Mouse (Mus musculus) embryo, embryonic 10 days (tissue): ENCODE results near the gene AU021092.
A peak's percentile ranks its signal among the peaks of the same experiment; 100 is the strongest.
"Not testable (repeated sequence)": the region's sequence is repeated elsewhere in the genome, so short reads cannot be mapped to it uniquely, and the experiment has no call there.

Source experiments
- DNase-seq: peaks from one replicate; pipeline ENCODE4 v3.0.0-alpha.2; 2015; ENCODE audit warnings: low spot score

AU021092 gene

DNA sequence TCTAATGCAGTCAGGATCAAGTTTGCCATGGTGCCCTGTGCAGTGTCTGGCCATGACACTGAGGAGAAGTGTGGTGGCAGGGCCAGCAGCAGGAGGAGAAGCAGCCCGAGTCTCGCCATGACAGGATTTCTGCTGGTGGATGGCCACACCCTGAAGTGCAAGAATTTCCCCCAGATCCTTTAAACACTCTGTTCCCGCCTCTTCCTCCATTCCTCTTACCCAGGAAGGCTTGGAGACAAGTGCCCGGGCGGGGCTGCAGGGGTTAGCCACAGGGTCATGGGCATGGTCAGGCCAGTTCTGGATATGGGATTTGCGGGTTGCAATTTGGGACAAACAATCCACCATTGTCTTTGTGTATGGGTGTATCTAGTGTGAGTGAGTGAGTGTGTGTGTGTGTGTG, at the start of gene AU021092:
AU021092 (minus strand) TSS at position 160 of the 400 bp plus-strand sequence.
- no peak for DNase-seq

DNA sequence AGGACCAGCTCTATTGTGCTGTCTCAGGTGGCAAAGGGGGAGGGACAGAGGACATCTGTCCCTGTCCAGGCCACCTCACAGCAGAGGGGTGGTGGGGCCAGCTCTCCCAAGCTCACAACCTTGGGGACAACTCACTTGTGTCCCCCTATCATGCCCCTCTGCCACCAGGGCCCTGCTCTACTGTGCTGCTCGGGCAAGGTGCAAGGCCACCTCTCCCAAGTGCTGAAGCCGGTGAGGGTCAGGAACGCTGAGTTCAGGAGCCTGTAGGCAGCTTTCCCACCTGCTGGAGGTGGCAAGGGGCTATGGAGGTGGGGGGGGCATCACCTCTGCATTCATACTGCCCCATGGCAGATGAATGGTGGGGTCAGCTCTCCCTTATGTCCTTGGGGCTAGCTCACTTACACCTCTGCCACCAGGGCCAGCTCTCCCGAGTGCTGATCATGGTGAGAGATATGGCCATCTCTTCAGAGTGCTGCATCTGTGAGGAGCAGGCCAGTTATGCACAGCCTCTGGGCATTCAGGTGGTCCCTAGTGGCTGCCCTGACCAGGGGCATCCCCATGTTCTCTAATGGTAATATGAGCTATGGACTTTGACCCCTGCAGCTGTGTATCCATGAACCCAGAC, 49.4 kb upstream of the AU021092 start:
- no peak for DNase-seq

DNA sequence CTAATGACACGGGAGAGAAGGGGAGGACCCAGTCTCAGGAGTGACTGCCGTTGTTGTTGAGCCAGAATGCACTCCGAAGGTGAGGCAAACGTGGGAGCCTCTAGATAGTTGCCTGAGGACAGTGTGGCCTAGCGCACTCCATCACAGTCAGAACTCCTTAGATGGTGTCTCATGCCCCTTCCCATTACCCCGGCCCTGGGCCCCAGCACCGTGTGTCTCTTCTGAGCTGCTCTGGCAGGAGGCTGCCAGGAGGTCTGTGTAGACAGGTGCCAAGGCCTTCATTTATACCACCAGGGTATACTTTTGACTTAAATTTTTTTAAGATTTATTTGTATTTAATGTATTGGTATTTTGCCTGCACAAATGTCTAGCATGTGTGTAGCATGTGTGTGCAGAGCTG, 41.8 kb upstream of the AU021092 start:
- DNase-seq = no peak

DNA sequence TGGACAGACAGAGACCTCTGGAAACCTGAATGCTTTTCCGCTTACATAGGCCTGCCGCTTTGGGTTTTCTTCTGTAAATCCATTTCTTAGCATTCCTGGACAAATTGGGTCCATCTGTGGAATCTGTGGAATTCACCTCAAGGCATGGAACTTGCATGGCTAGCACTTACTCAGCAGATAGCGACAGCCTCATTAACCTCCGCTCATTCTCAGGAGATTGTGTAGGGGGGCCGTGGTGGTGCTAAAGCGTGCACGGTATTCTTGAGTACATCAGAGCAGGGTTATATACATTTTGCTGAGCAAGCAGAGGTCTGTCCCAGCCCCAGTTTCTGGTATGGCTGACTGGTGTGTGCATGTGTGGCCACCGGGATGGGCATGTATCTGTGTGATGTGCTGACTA, 41.1 kb upstream of the AU021092 start:
- DNase-seq = peak; percentile 72

- peak; percentile 100 for DNase-seq
Observed at GRCm38 (mm10) chr16:5255779-5256496, 33.8 kb upstream of the AU021092 start, which contains the start of gene Eef2kmt. Gene Eef2kmt, minus strand, starts transcription at chr16:5255983.

DNA sequence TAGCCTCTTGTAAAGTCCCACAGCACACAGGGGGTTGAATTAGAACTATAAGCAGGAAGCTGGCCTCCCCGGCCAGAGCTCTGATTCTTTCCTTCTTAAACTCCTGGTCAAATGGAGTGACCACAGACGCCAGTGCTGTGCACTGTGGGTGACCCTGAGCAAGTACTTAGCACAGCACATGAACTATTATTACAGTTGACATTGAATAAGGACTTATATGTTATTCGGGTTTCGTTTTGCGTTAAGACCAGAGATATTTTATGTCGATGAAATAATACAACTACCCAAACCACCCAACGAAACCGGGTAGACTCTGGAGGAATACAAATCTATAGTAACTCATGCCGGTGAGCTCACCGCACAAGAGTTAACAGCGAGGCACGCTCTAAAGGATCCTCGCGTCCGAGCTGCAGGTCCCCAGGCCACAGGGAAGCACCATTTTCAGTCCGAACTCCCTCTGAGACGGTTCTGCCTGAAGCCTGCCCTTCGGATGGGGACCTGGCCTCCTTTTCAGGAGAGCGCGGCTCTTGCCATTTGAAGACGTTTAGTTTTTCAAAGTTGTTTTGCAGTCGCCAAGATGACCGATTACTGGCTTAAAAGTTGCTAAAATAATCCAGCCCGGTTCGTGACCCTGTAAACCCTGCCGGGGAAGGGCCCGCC, 33.1 kb upstream of the AU021092 start:
- peak; percentile 63 for DNase-seq

DNA sequence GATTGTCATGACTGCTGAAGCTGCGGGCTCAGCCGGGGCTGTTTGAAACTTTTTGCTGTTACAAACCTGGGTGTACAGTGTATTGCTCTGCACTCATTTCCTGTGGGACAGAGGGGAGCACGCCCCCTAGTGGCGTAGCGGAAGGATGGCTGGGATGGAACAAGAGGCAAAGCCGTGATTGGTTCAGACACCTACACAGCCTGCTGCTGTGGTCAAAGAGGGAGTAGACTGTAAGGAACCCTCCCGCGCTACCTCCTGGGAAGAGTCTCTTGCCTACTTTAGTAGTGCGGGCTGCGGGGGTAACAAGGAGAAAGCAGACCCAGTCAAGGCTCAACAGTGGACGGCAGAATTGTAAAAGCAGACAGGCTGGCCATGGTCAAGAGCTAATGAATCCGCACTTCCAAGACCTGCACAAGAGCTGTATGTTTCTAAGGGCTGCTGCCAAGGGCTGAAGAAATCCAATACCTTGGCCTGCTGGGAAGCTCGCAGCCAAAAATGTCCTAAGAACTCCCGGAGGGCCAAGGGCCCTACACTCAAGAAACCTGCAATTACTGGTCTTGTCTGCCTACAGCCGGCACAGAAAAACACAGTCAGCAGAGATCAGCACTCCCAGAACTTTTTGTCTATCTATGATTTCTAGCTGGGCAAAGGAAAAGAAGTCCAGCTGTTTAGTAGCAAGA, 32.4 kb upstream of the AU021092 start:
- DNase-seq = peak; percentile 94

DNA sequence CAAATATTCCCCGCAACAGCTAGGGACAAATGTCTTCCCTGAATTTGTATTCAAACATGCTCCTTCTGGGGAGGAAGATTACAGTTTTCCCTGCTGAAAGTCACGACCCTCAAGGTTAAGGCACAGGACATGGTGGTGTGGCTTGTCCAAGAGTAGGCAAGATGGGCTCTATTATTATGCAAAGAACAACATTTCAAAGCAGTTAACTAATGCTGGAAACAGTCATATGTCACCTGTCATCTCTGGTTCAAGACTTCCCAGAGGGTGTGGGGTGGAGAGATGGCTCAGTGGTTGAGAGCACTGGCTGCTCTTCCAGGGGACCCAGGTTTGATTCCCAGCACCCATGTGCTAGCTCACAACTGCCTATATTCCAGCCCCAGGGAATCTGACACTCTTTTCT, 30.2 kb upstream of the AU021092 start:
- DNase-seq = no peak

- no peak for DNase-seq
Observed at GRCm38 (mm10) chr16:5250891-5251290, 28.8 kb upstream of the AU021092 start.

- peak; percentile 64 for DNase-seq
Observed at GRCm38 (mm10) chr16:5244411-5244810, 22.3 kb upstream of the AU021092 start.

DNA sequence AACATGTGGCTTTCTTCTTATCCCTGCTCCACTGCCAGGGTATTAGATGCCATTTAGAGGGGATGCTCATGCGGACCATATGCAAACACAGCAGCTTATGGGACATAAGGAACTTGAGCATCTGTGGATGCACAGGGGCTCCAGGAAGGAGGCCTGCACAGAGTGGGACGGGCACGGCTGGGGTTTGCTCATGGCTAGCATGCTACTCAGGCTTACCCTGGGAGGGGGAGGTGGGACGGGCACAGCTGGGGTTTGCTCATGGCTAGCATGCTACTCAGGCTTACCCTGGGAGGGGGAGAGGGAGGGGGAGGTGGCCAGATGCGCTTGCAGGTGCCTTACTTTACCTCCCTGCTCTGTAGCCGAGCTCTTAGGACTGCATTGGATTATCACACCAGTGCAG, 20.8 kb upstream of the AU021092 start:
- DNase-seq = no peak

DNA sequence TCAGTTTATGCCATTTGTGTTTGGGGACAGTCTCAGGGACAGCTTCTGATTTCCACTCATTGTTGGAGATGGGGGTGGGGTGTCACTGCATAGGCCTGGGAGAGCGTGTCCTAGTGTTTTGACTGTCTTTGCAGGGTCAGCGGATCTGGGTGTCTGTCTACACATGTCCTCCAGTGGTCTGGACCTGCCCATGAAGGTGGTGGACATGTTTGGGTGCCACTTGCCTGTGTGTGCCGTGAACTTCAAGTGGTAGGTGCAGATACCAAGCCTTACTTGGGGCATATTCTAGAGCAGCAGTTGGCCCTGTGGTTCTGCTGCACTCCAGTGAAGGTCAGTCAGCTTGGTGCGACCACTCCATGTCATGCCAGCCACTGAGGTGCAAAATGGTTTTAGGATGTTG, 20.3 kb upstream of the AU021092 start:
- DNase-seq = no peak

- DNase-seq = peak; percentile 97
Observed at GRCm38 (mm10) chr16:5233418-5234313, 11.6 kb upstream of the AU021092 start, which contains the start of gene Alg1. Gene Alg1, plus strand, starts transcription at chr16:5233621.

DNA sequence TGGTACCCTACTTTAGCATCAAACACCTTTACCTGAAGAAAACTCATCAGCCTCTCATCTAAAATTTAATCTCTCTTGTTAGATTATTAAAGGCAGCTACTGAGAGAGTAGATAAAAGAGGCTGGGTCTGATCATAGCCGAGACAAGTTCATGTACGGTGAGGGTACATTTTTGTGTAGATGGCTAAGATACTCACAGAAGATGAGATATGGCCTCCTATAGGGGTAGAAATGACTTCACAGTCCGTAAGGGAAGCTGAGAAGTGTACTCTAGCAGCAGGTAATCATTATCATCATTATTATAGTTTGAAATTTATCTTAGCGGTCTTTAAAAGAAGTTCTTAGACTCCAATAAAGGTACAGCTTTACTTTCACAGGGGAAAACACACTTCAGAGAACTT, 10.9 kb upstream of the AU021092 start:
- no peak for DNase-seq

GRCm38 (mm10) chr16:5228103-5228502, 6.0 kb upstream of the AU021092 start:
- not testable (repeated sequence) for DNase-seq

DNA sequence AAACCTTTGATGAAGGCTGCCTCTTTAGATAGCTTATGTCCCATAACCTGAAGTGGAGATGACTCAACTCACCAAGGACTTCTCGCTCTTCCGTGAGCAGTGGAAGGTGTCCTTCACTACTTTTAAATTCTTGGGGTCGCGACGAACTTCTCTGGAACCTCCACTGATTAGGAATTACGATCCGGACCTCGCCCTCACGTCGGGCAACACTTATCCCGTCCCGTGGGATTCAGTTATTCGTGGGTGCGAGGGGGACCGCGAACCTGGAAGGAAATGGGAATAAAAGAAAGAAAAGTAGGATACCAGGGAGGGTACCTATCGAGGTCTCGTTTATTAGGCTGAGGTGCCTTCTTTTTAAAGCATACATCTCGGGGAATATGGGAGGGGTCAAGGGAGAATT, 5.4 kb upstream of the AU021092 start:
- not testable (repeated sequence) for DNase-seq

DNA sequence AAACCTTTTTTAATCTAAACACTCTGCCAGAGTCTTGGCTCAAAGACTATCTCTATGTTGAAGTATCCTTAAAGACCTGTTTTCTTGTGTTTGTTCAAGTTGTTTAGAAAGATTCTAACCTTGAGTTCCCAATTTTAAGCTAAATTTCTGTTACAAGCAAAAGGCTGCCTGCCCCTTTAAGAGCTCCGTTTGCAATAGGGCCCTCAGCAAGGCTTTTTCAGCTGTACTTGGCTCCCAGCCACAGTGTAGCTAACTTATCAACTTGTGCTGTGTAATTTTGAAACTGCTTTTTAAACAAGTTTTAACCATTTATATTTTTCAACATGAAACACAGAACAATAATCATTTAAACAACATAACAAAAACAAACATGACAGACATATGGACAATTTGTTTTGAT, 4.4 kb upstream of the AU021092 start:
- not testable (repeated sequence) for DNase-seq

GRCm38 (mm10) chr16:5221403-5221802, 696 bp downstream of the AU021092 start:
- no peak for DNase-seq

GRCm38 (mm10) chr16:5217341-5218133, 4.6 kb downstream of the AU021092 start:
- DNase-seq = no peak

- no peak for DNase-seq
Observed at GRCm38 (mm10) chr16:5216686-5217085, 5.4 kb downstream of the AU021092 start.

- no peak for DNase-seq
Observed at GRCm38 (mm10) chr16:5214126-5214525, 8.0 kb downstream of the AU021092 start.
